Mouse (Mus musculus): ENCODE data around the gene Ube4b. TPM values are rescaled to one million over a fixed set of nuclear protein-coding genes. Genes with fewer than 3 reads are reported as not detected.

Gene Ube4b
- total and polyA plus RNA-seq, 3 experiments = 28.4 to 104 (median 71.0) TPM

- peak; percentile 16 for DNase-seq (ENCODE audit: low read depth, low spot score)
- Histone ChIP-seq H3K36me3 (ENCODE audit: control insufficient read depth in 1 of 2, insufficient read depth in 2 of 2, low read length in 2 of 2) (peaks cover 4 to 10% of the 10 kb centered on the region in 2 experiments), H3K4me1 (ENCODE audit: control insufficient read depth in 1 of 2, insufficient read depth in 2 of 2, low read length in 2 of 2) (peaks cover 3 to 16% of the 10 kb centered on the region in 2 experiments), H3K9me3 (replicated peaks; ENCODE audit: insufficient read depth, low read length) (no peaks in the 10 kb centered on the region), H3K79me2 (ENCODE audit: control insufficient read depth, insufficient read depth, low read length, poor library complexity) (peaks cover 2% of the 10 kb centered on the region; the same call in 1 of the 2 replicates), H3K27ac (ENCODE audit: control insufficient read depth, low read depth, low read length) (no peak overlapping the region), H3K4me3 (ENCODE audit: control insufficient read depth in 1 of 2, insufficient read depth in 1 of 2, low read depth in 2 of 2, low read length in 2 of 2) (no peak overlapping the region), H3K27me3 (ENCODE audit: control insufficient read depth in 1 of 2, insufficient read depth in 2 of 2, low read length in 2 of 2) (no peaks in the 10 kb centered on the region), H3K9ac (ENCODE audit: control insufficient read depth, low read depth, low read length, poor library complexity, severe bottlenecking) (no peak overlapping the region)
- TF ChIP-seq EP300 (IDR thresholded peaks at IDR 0.05; ENCODE audit: low read depth in 1 of 2, low read length in 2 of 2) = no peak
- TF ChIP-seq MAZ (IDR thresholded peaks at IDR 0.05; ENCODE audit: low read depth, low read length) = no peak
- no peak for TF ChIP-seq GATA1 (IDR thresholded peaks at IDR 0.05; ENCODE audit: low read depth, low read length)
- no peak for TF ChIP-seq GABPA (IDR thresholded peaks at IDR 0.05; ENCODE audit: low read depth, low read length)
- TF ChIP-seq SIN3A (IDR thresholded peaks at IDR 0.05; ENCODE audit: low read length) = no peak
These were observed 29.9 kb downstream of the Ube4b start for GRCm38 (mm10) chr4:149396433-149397306.

GRCm38 (mm10) chr4:149395581-149395980 is 31.0 kb downstream of the Ube4b start:
- Histone ChIP-seq H3K4me1 (ENCODE audit: control insufficient read depth in 1 of 2, insufficient read depth in 2 of 2, low read length in 2 of 2) (peaks cover 3 to 16% of the 10 kb centered on the region in 2 experiments), H3K36me3 (ENCODE audit: control insufficient read depth in 1 of 2, insufficient read depth in 2 of 2, low read length in 2 of 2) (peaks cover 4 to 10% of the 10 kb centered on the region in 2 experiments), H3K27ac (ENCODE audit: control insufficient read depth, low read depth, low read length) (no peak overlapping the region), H3K27me3 (ENCODE audit: control insufficient read depth in 1 of 2, insufficient read depth in 2 of 2, low read length in 2 of 2) (no peaks in the 10 kb centered on the region), H3K9me3 (replicated peaks; ENCODE audit: insufficient read depth, low read length) (no peaks in the 10 kb centered on the region), H3K4me3 (ENCODE audit: control insufficient read depth in 1 of 2, insufficient read depth in 1 of 2, low read depth in 2 of 2, low read length in 2 of 2) (no peak overlapping the region), H3K79me2 (ENCODE audit: control insufficient read depth, insufficient read depth, low read length, poor library complexity) (peaks cover 2% of the 10 kb centered on the region; the same call in 1 of the 2 replicates), H3K9ac (ENCODE audit: control insufficient read depth, low read depth, low read length, poor library complexity, severe bottlenecking) (no peak overlapping the region)
- DNase-seq (ENCODE audit: low read depth, low spot score) = no peak
- no peak for TF ChIP-seq GATA1 (IDR thresholded peaks at IDR 0.05; ENCODE audit: low read depth, low read length)
- TF ChIP-seq POLR2AphosphoS2 (IDR thresholded peaks at IDR 0.05; ENCODE audit: low read length) = no peak
- TF ChIP-seq ELF1 (IDR thresholded peaks at IDR 0.05; ENCODE audit: low read depth, low read length) = no peak

- H3K27me3 ChIP-seq (ENCODE audit: control insufficient read depth in 1 of 2, insufficient read depth in 2 of 2, low read length in 2 of 2) = no peaks in the 10 kb centered on the region
- DNase-seq (ENCODE audit: low read depth, low spot score) = no peak
- peaks cover 3 to 4% of the 10 kb centered on the region in 2 experiments; a peak in 2 of 4 replicates for H3K36me3 ChIP-seq (ENCODE audit: control insufficient read depth in 1 of 2, insufficient read depth in 2 of 2, low read length in 2 of 2)
- no peaks in the 10 kb centered on the region for H3K9me3 ChIP-seq (replicated peaks; ENCODE audit: insufficient read depth, low read length)
- H3K27ac ChIP-seq (ENCODE audit: control insufficient read depth, low read depth, low read length) = no peak overlapping the region
- TF ChIP-seq HCFC1 (IDR thresholded peaks at IDR 0.05; ENCODE audit: low read depth, low read length) = no peak
- no peak for TF ChIP-seq CHD2 (IDR thresholded peaks at IDR 0.05; ENCODE audit: low read length)
- no peak for TF ChIP-seq E2F4 (IDR thresholded peaks at IDR 0.05; ENCODE audit: borderline replicate concordance, low read depth, low read length)
- TF ChIP-seq MXI1 (IDR thresholded peaks at IDR 0.05; ENCODE audit: low read depth, low read length) = no peak
- no peak for TF ChIP-seq CTCF (IDR thresholded peaks at IDR 0.05 in 2 of 3, conservative IDR thresholded peaks at IDR 0.05 in 1 of 3; ENCODE audit: control insufficient read depth in 1 of 3, insufficient read depth in 1 of 3, low read depth in 2 of 3, low read length in 3 of 3, poor library complexity in 1 of 3, severe bottlenecking in 1 of 3)
- no peak for TF ChIP-seq GATA1 (IDR thresholded peaks at IDR 0.05; ENCODE audit: low read depth, low read length)
- TF ChIP-seq MYB (IDR thresholded peaks at IDR 0.05; ENCODE audit: low read depth, low read length) = no peak
- no peak for TF ChIP-seq MYC (IDR thresholded peaks at IDR 0.05; ENCODE audit: low read depth, low read length)
- no peak for TF ChIP-seq GABPA (IDR thresholded peaks at IDR 0.05; ENCODE audit: low read depth, low read length)
- TF ChIP-seq POLR2AphosphoS5 (IDR thresholded peaks at IDR 0.05; ENCODE audit: borderline replicate concordance, low read depth, low read length) = no peak
- TF ChIP-seq BHLHE40 (IDR thresholded peaks at IDR 0.05; ENCODE audit: borderline replicate concordance, low read depth, low read length) = no peak
- no peak for TF ChIP-seq POLR2AphosphoS2 (IDR thresholded peaks at IDR 0.05; ENCODE audit: low read length)
- TF ChIP-seq USF2 (IDR thresholded peaks at IDR 0.05; ENCODE audit: borderline replicate concordance in 1 of 2, insufficient read depth in 1 of 2, low read depth in 1 of 2, low read length in 2 of 2) = no peak
- no peak for TF ChIP-seq SMC3 (IDR thresholded peaks at IDR 0.05; ENCODE audit: low read depth, low read length)
- no peak for TF ChIP-seq POLR2A (IDR thresholded peaks at IDR 0.05; ENCODE audit: control insufficient read depth in 1 of 2, insufficient read depth in 1 of 2, low read depth in 1 of 2, low read length in 2 of 2, poor library complexity in 1 of 2)
- H3K4me3 ChIP-seq (ENCODE audit: control insufficient read depth in 1 of 2, insufficient read depth in 1 of 2, low read depth in 2 of 2, low read length in 2 of 2) = no peak overlapping the region
- no peak overlapping the region for H3K9ac ChIP-seq (ENCODE audit: control insufficient read depth, low read depth, low read length, poor library complexity, severe bottlenecking)
- H3K4me1 ChIP-seq (ENCODE audit: control insufficient read depth in 1 of 2, insufficient read depth in 2 of 2, low read length in 2 of 2) = peaks cover 3 to 9% of the 10 kb centered on the region in 2 experiments
- H3K79me2 ChIP-seq (ENCODE audit: control insufficient read depth, insufficient read depth, low read length, poor library complexity) = peaks cover 2% of the 10 kb centered on the region; the same call in 1 of the 2 replicates
These were observed 32.3 kb downstream of the Ube4b start for GRCm38 (mm10) chr4:149394292-149394691.

Measured in MEL (cell line).